Mouse (Mus musculus) forebrain, embryonic 16.5 days (tissue): ENCODE results near the gene Il10rb. TPM values are rescaled to one million over a fixed set of nuclear protein-coding genes. Genes with fewer than 3 reads are reported as not detected.

Source experiments
- ATAC-seq: fragments of 200-750 bp; cut with Nextera tagmentation; 2 replicates; pipeline ENCODE4 v1.8.0; 2017; ENCODE audit warnings: mild to moderate bottlenecking, moderate library complexity
- H3K27ac ChIP-seq: fragments of 300-500 bp; sonication (generic); 2 replicates; pipeline ENCODE4 v1.5.1; 2014; ENCODE audit warnings: low read length, control low read depth
- H3K27me3 ChIP-seq: fragments of 300-500 bp; sonication (generic); replicated peaks from 2 replicates; pipeline ENCODE4 v1.6.1; 2014; ENCODE audit warnings: low read length; ENCODE audit not compliant: control insufficient read depth, insufficient read depth
- H3K36me3 ChIP-seq: fragments of 300-500 bp; sonication (generic); 2 replicates; pipeline ENCODE4 v1.6.1; 2014; ENCODE audit not compliant: control insufficient read depth, insufficient read depth
- H3K4me1 ChIP-seq: fragments of 300-500 bp; sonication (generic); replicated peaks from 2 replicates; pipeline ENCODE4 v1.6.1; 2014; ENCODE audit warnings: low read length; ENCODE audit not compliant: control insufficient read depth, insufficient read depth
- H3K4me2 ChIP-seq: fragments of 300-500 bp; sonication (generic); 2 replicates; pipeline ENCODE4 v1.6.1; 2014; ENCODE audit warnings: mild to moderate bottlenecking, low read length, control low read depth
- H3K4me3 ChIP-seq: fragments of 300-500 bp; sonication (generic); replicated peaks from 2 replicates; pipeline ENCODE4 v1.5.1; 2014; ENCODE audit warnings: mild to moderate bottlenecking, low read length, control low read depth
- H3K9ac ChIP-seq: fragments of 300-500 bp; sonication (generic); replicated peaks from 2 replicates; pipeline ENCODE4 v1.6.1; 2014; ENCODE audit warnings: low read depth, low read length, control low read depth
- H3K9me3 ChIP-seq: fragments of 300-500 bp; sonication (generic); 2 replicates; pipeline ENCODE4 v1.6.1; 2016; ENCODE audit warnings: low read length; ENCODE audit not compliant: control insufficient read depth
- WGBS: fragments of 180-500 bp; shearing (Covaris S2); extraction: QIAGEN DNeasy Blood & Tissue Kit; methylation state at CpG from one replicate; pipeline ENCODE4 v1.1.7; 2014; 5-methylcytosine and 5-hydroxymethylcytosine counted together
- polyA plus RNA-seq: library from polyadenylated mRNA; unstranded; fragments of >200 nt; fragmentation: Nextera tagmentation; extraction: Ambion mirVana; gene quantifications from 2 replicates; pipeline ENCODE4 v1.2.1, GENCODE M21; 2015

Gene Il10rb
- polyA plus RNA-seq, 1 experiment from 2014 or later, result 8.9 TPM

DNA sequence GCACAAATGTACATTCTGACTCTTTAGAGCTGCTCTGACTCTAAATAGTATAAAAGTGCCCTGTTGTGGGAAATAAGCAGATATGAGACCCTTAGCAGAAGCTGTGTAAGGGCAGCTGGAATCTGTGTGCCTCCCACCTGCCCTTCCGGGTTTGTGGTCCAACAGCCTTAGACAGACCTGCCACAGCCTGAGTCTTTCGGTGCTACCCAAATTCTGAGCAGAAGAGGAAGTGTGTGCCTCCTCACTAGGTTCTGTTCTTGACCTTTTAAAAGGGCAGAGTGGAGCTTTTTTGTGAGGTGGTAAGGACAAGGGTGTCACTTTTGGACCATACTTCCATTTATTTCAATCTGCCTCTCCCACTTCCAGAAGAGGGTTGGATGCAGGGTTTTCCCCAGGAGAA, 46.0 kb downstream of the Il10rb start:
- Histone ChIP-seq H3K27me3 (no peaks in the 10 kb centered on the region), H3K9ac (no peak overlapping the region), H3K4me1 (no peaks in the 10 kb centered on the region), H3K4me3 (no peak overlapping the region), H3K36me3 (no peaks in the 10 kb centered on the region), H3K9me3 (no peaks in the 10 kb centered on the region), H3K4me2 (no peak overlapping the region), H3K27ac (no peak overlapping the region)
- 76% methylated on average over 2 of the region's 2 CpGs for WGBS
- ATAC-seq, result no peak

DNA sequence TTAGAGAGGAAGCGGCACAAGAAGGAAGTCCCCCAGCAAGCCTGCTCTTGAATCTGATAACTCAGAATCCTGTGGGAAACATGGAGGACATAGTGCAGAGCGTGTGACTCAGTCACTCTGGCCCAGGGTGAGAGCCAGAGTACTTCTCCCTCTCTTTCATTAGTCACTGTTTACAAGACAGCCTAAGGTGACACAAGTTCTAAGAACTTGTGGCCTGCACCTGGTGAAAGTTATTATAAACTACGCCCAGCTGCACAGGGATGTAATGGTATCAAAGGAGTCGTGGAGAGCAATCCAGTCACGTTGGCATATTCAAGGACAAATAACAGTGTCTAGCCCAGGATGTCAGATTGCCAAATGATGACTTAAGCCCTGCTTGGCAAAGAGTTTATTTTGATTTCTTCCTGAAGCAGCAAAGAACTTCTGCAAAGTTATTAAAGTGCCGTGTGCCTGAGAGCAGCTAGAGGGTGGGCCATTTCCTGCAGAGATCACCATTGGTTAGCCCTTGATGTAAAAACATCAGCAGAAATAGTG, 46.5 kb downstream of the Il10rb start:
- Histone ChIP-seq H3K27me3 (no peaks in the 10 kb centered on the region), H3K9ac (no peak overlapping the region), H3K9me3 (no peaks in the 10 kb centered on the region), H3K36me3 (no peaks in the 10 kb centered on the region), H3K4me3 (no peak overlapping the region), H3K4me1 (no peaks in the 10 kb centered on the region), H3K4me2 (no peak overlapping the region), H3K27ac (no peak overlapping the region)
- 69% methylated on average over 6 of the region's 6 CpGs for WGBS
- ATAC-seq, result no peak

DNA sequence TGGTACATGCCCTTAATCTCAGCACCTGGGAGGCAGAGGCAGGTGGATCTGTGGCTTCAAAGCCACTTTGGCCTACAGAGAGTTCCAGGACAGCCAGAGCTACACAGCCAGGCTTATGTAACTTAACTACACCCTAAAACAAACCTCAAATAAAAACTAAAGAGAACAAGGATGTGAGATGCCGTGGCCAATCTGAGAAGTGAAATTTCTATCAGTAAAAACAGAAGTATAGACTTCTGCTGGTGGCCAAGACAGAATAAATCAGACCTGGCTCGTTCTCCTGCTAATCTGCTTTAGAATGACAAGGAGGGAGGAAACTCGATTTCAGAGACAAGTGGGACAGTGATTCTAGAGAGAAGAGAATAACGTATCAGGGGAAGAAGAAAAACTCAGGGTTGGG, 49.9 kb downstream of the Il10rb start:
- Histone ChIP-seq H3K4me3 (no peak overlapping the region), H3K27ac (no peak overlapping the region), H3K27me3 (no peaks in the 10 kb centered on the region), H3K9me3 (no peaks in the 10 kb centered on the region), H3K4me1 (no peaks in the 10 kb centered on the region), H3K36me3 (no peaks in the 10 kb centered on the region), H3K9ac (no peak overlapping the region), H3K4me2 (no peak overlapping the region)
- ATAC-seq, result no peak
- 70% methylated on average over 4 of the region's 4 CpGs for WGBS

DNA sequence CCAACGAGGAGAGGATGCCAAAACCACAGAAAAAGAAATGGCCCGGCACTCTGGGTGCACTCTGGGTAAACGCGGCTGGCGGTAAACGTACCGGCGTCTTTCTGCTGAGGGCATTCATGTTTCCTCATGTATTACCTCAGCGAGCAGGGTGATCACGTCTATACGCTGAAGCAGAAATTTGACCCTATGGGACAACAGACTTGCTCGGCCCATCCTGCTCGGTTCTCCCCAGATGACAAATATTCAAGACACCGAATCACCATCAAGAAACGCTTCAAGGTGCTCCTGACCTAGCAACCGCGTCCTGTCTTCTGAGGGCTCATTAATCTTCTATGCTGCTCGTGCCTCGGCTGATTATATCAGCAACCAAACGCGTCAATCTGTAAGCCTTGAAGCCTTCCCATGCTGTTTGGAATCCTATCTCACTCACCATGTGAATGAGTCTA, 52.4 kb downstream of the Il10rb start:
- Histone ChIP-seq H3K36me3 (no peaks in the 10 kb centered on the region), H3K4me3 (no peak overlapping the region), H3K9me3 (no peaks in the 10 kb centered on the region), H3K4me1 (no peaks in the 10 kb centered on the region), H3K9ac (no peak overlapping the region), H3K27me3 (no peaks in the 10 kb centered on the region), H3K4me2 (no peak overlapping the region), H3K27ac (no peak overlapping the region)
- ATAC-seq, result no peak
- WGBS, result 58% methylated on average over 21 of the region's 21 CpGs

DNA sequence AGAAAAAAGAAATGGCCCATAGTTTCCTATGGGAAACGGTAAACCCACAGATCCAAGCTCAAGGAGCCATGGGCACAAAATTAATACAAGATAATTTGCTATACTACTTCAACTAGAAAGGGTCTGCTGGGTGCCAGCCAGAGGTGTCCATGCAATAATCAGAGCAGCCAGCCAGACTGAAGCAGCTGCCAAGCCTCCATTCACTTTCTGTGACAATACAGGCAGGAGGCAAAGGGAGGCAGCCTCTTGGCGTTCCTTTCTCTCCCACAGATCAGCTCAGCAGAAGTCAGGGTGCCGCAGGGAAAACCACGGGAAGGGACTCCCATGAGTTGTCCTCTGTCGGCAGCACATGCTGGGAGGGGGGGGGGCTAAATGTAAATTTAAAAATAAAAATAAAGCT, 53.0 kb downstream of the Il10rb start:
- H3K27ac ChIP-seq, result no peak overlapping the region
- H3K27me3 ChIP-seq, result no peaks in the 10 kb centered on the region
- no peak overlapping the region for H3K4me3 ChIP-seq
- no peaks in the 10 kb centered on the region for H3K9me3 ChIP-seq
- no peaks in the 10 kb centered on the region for H3K36me3 ChIP-seq
- H3K4me1 ChIP-seq, result no peaks in the 10 kb centered on the region; the same call in 1 of the 2 replicates
- peak; percentile 73; the same call in 1 of the 2 replicates for ATAC-seq
- H3K4me2 ChIP-seq, result no peak overlapping the region
- no peak overlapping the region for H3K9ac ChIP-seq
- WGBS, result 7% methylated on average over 5 of the region's 5 CpGs

DNA sequence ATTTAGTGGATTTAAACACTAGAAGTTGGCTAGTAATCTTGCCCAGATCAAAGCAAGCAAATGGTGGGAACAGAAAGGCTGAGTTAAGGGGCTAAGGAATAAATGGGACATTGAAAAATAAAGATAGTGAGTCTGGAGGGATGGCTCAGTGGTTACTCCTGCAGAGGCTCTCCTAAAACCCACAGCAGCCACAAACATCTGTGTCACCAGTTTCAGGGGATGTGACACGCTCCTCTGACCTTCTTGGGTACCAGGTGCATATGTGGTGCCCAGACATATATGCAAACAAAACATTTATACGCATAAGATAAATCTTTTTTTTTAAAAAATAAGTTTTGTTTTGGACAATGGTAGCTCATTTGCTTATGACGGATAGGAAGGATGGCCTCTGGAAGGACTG, 53.4 kb downstream of the Il10rb start:
- Histone ChIP-seq H3K9ac (no peak overlapping the region), H3K36me3 (no peaks in the 10 kb centered on the region), H3K4me1 (peaks cover 3% of the 10 kb centered on the region; the same call in 1 of the 2 replicates), H3K27ac (no peak overlapping the region), H3K27me3 (no peaks in the 10 kb centered on the region), H3K4me3 (no peak overlapping the region), H3K9me3 (no peaks in the 10 kb centered on the region), H3K4me2 (no peak overlapping the region)
- no peak for ATAC-seq
- WGBS, result 84% methylated on average over 3 of the region's 3 CpGs

DNA sequence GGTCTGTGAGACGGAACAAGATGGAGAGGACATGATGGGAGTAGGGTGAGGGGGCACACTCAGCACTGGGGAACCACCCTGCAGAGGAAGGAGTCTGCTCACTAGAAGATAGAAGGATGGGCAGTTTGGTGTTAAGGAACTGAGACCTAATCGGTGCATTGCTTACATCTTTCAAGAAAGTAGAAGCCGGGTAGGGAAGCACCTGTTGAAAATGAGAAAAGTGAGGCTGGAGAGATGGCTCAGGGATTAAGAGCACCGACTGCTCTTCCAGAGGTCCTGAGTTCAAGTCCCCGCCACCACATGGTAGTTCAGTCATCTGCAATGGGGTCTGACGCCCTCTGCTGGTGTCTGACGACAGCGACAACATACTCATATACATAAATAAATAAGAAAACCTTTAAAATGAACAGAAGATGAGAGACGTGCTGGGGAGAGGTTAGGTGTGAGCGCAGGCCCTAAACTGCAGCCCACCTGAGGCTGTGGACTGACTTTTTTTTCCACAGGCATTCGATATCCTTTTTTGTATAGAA, 53.9 kb downstream of the Il10rb start:
- H3K9ac ChIP-seq, result no peak overlapping the region

DNA sequence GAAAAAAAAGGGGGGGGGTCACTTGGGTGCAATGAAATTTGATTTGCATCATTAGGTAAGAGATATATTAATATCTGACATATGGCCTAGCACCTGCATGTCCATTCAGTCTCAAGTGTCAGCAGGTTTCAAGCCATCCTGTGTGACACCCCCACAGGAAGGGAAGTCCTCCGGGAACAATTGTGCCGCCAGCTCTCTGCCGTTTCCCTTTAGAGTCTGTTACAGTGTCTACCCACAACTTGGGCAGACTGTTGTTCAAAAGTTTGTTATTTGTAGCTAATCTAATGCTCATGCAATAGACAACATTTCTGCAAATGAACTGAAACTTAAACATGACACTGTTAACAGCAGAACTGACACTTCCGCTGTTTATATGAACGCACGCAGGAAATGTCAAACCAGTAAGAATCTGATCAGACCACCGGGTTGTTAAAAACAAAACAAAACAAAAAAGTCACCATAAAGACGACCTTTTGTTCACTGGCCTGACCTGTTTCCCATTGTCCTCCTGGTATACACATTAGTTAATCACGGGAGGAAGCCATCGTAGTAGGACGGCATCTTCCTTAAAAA, 55.2 kb downstream of the Il10rb start:
- Histone ChIP-seq H3K27me3 (no peaks in the 10 kb centered on the region), H3K4me2 (no peak overlapping the region), H3K9me3 (no peaks in the 10 kb centered on the region), H3K9ac (no peak overlapping the region), H3K27ac (no peak overlapping the region), H3K4me1 (peaks cover 13% of the 10 kb centered on the region), H3K36me3 (no peaks in the 10 kb centered on the region), H3K4me3 (no peak overlapping the region)
- 73% methylated on average over 11 of the region's 11 CpGs for WGBS
- no peak for ATAC-seq

More for the DNA sequence above, 53.9 kb downstream of the Il10rb start:
- Histone ChIP-seq H3K4me1 (peaks cover 4% of the 10 kb centered on the region; the same call in 1 of the 2 replicates), H3K36me3 (no peaks in the 10 kb centered on the region), H3K27me3 (no peaks in the 10 kb centered on the region), H3K27ac (no peak overlapping the region), H3K4me3 (no peak overlapping the region), H3K9me3 (no peaks in the 10 kb centered on the region), H3K4me2 (no peak overlapping the region)
- ATAC-seq, result no peak
- WGBS, result 76% methylated on average over 11 of the region's 11 CpGs

DNA sequence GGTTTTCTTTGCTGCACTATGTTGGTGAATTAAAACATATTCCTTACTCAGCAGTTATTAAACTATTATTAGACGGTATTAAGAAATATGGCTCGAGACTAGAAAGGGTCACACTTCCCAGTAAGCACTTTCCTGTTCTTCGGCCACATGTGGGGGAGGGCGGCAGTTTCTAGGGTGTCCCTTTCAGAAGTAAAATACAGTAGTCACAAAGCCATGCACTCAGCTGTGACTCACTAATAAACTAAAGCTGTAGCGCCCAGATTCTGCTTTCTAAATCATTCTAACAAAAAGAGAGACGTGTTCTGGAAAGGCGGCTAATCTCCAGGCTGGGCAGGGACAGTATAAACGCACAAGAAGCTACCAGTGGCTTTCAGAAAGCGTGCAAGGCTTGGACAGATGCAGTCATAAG, 55.8 kb downstream of the Il10rb start:
- Histone ChIP-seq H3K4me1 (peaks cover 19% of the 10 kb centered on the region), H3K4me3 (no peak overlapping the region), H3K27ac (no peak overlapping the region), H3K36me3 (no peaks in the 10 kb centered on the region), H3K4me2 (no peak overlapping the region), H3K9me3 (no peaks in the 10 kb centered on the region), H3K9ac (no peak overlapping the region), H3K27me3 (no peaks in the 10 kb centered on the region)
- ATAC-seq, result no peak
- WGBS, result 58% methylated on average over 9 of the region's 9 CpGs
